Mouse (Mus musculus): ENCODE measurements around the gene Lrrc8d. TPM values are rescaled to one million over a fixed set of nuclear protein-coding genes. Genes with fewer than 3 reads are reported as not detected.

Gene Lrrc8d
- polyA plus RNA-seq, 1 experiment from 2014 or later = 11.6 TPM

- H3K4me2 ChIP-seq (ENCODE audit: low read depth, low read length) = no peak overlapping the region
- H3K9ac ChIP-seq (replicated peaks) = no peak overlapping the region
- H3K4me3 ChIP-seq (ENCODE audit: low read depth, low read length) = no peak overlapping the region
- peaks cover 8% of the 10 kb centered on the region for H3K36me3 ChIP-seq (replicated peaks; ENCODE audit: insufficient read depth, low read length)
- DNase-seq (no peak), ATAC-seq (no peak)
- H3K27ac ChIP-seq (ENCODE audit: low read depth) = no peak overlapping the region
- no peaks in the 10 kb centered on the region for H3K9me3 ChIP-seq (ENCODE audit: low read length)
- WGBS (ENCODE audit: insufficient replicate concordance) = 73% methylated on average over 11 of the region's 11 CpGs
- no peaks in the 10 kb centered on the region for H3K27me3 ChIP-seq (ENCODE audit: insufficient read depth, low read length)
- TF ChIP-seq CTCF (IDR thresholded peaks at IDR 0.05; ENCODE audit: low read depth) = no peak
- TF ChIP-seq EP300 (IDR thresholded peaks at IDR 0.05; ENCODE audit: low read depth) = no peak
- H3K4me1 ChIP-seq (ENCODE audit: insufficient read depth) = no peaks in the 10 kb centered on the region; the same call in 1 of the 2 replicates
Observed at GRCm38 (mm10) chr5:105761848-105762482, 62.2 kb downstream of the Lrrc8d start.

GRCm38 (mm10) chr5:105764369-105764768 is 64.6 kb downstream of the Lrrc8d start:
- Histone ChIP-seq H3K27me3 (ENCODE audit: insufficient read depth, low read length) (no peaks in the 10 kb centered on the region), H3K27ac (ENCODE audit: low read depth) (no peak overlapping the region), H3K9me3 (ENCODE audit: low read length) (no peaks in the 10 kb centered on the region), H3K4me2 (ENCODE audit: low read depth, low read length) (no peak overlapping the region), H3K9ac (replicated peaks) (no peak overlapping the region), H3K36me3 (replicated peaks; ENCODE audit: insufficient read depth, low read length) (peaks cover 8% of the 10 kb centered on the region), H3K4me1 (ENCODE audit: insufficient read depth) (no peaks in the 10 kb centered on the region; the same call in 1 of the 2 replicates), H3K4me3 (ENCODE audit: low read depth, low read length) (no peak overlapping the region)
- WGBS (ENCODE audit: insufficient replicate concordance) = 86% methylated on average over 10 of the region's 10 CpGs
- ATAC-seq = no peak
- no peak for DNase-seq
- no peak for TF ChIP-seq EP300 (IDR thresholded peaks at IDR 0.05; ENCODE audit: low read depth)
- TF ChIP-seq CTCF (IDR thresholded peaks at IDR 0.05; ENCODE audit: low read depth) = no peak

- no peaks in the 10 kb centered on the region for H3K27me3 ChIP-seq (ENCODE audit: insufficient read depth, low read length)
- no peaks in the 10 kb centered on the region; the same call in 1 of the 2 replicates for H3K4me1 ChIP-seq (ENCODE audit: insufficient read depth)
- H3K4me3 ChIP-seq (ENCODE audit: low read depth, low read length) = no peak overlapping the region
- H3K27ac ChIP-seq (ENCODE audit: low read depth) = no peak overlapping the region
- H3K36me3 ChIP-seq (replicated peaks; ENCODE audit: insufficient read depth, low read length) = peaks cover 8% of the 10 kb centered on the region
- TF ChIP-seq EP300 (IDR thresholded peaks at IDR 0.05; ENCODE audit: low read depth) (no peak), CTCF (IDR thresholded peaks at IDR 0.05; ENCODE audit: low read depth) (no peak)
- H3K9ac ChIP-seq (replicated peaks) = no peak overlapping the region
- H3K4me2 ChIP-seq (ENCODE audit: low read depth, low read length) = no peak overlapping the region
- WGBS (ENCODE audit: insufficient replicate concordance) = 72% methylated on average over 4 of the region's 5 CpGs
- no peaks in the 10 kb centered on the region for H3K9me3 ChIP-seq (ENCODE audit: low read length)
- ATAC-seq (no peak), DNase-seq (no peak)
Observed at GRCm38 (mm10) chr5:105765386-105765785, 65.6 kb downstream of the Lrrc8d start.

GRCm38 (mm10) chr5:105776368-105776767 is 76.6 kb downstream of the Lrrc8d start:
- Histone ChIP-seq H3K36me3 (replicated peaks; ENCODE audit: insufficient read depth, low read length) (no peaks in the 10 kb centered on the region), H3K4me2 (ENCODE audit: low read depth, low read length) (no peak overlapping the region), H3K27me3 (ENCODE audit: insufficient read depth, low read length) (no peaks in the 10 kb centered on the region), H3K9ac (replicated peaks) (no peak overlapping the region), H3K4me3 (ENCODE audit: low read depth, low read length) (no peak overlapping the region), H3K4me1 (ENCODE audit: insufficient read depth) (peaks cover 14% of the 10 kb centered on the region), H3K27ac (ENCODE audit: low read depth) (0 out of 2 replicates have a peak overlapping the region, but pooled peaks have one; percentile 86), H3K9me3 (ENCODE audit: low read length) (no peaks in the 10 kb centered on the region)
- TF ChIP-seq EP300 (IDR thresholded peaks at IDR 0.05; ENCODE audit: low read depth) (no peak), CTCF (IDR thresholded peaks at IDR 0.05; ENCODE audit: low read depth) (no peak)
- WGBS (ENCODE audit: insufficient replicate concordance) = 76% methylated on average over 5 of the region's 5 CpGs
- DNase-seq (no peak), ATAC-seq (no peak)

- TF ChIP-seq EP300 (IDR thresholded peaks at IDR 0.05; ENCODE audit: low read depth) (no peak), CTCF (IDR thresholded peaks at IDR 0.05; ENCODE audit: low read depth) (no peak)
- WGBS (ENCODE audit: insufficient replicate concordance) = 56% methylated on average over 12 of the region's 12 CpGs
- 0 out of 2 replicates have a peak overlapping the region, but pooled peaks have one; percentile 17 for H3K4me3 ChIP-seq (ENCODE audit: low read depth, low read length)
- H3K27ac ChIP-seq (ENCODE audit: low read depth) = peak overlapping the region; percentile 86
- peaks cover 14% of the 10 kb centered on the region for H3K4me1 ChIP-seq (ENCODE audit: insufficient read depth)
- no peaks in the 10 kb centered on the region for H3K36me3 ChIP-seq (replicated peaks; ENCODE audit: insufficient read depth, low read length)
- no peak for DNase-seq
- H3K4me2 ChIP-seq (ENCODE audit: low read depth, low read length) = peak overlapping the region; percentile 57
- peak overlapping the region; percentile 41; the same call in 1 of the 2 replicates for H3K9ac ChIP-seq (replicated peaks)
- no peaks in the 10 kb centered on the region for H3K9me3 ChIP-seq (ENCODE audit: low read length)
- H3K27me3 ChIP-seq (ENCODE audit: insufficient read depth, low read length) = no peaks in the 10 kb centered on the region
- peak; percentile 65 for ATAC-seq
Observed at GRCm38 (mm10) chr5:105776978-105777593, 77.3 kb downstream of the Lrrc8d start.

GRCm38 (mm10) chr5:105777645-105778044 is 77.9 kb downstream of the Lrrc8d start:
- Histone ChIP-seq H3K9ac (replicated peaks) (peak overlapping the region; percentile 41; the same call in 1 of the 2 replicates), H3K27ac (ENCODE audit: low read depth) (peak overlapping the region; percentile 86), H3K4me2 (ENCODE audit: low read depth, low read length) (peak overlapping the region; percentile 57), H3K4me3 (ENCODE audit: low read depth, low read length) (0 out of 2 replicates have a peak overlapping the region, but pooled peaks have one; percentile 17), H3K36me3 (replicated peaks; ENCODE audit: insufficient read depth, low read length) (no peaks in the 10 kb centered on the region), H3K4me1 (ENCODE audit: insufficient read depth) (peaks cover 14% of the 10 kb centered on the region), H3K27me3 (ENCODE audit: insufficient read depth, low read length) (no peaks in the 10 kb centered on the region), H3K9me3 (ENCODE audit: low read length) (no peaks in the 10 kb centered on the region)
- DNase-seq (no peak), ATAC-seq (peak; percentile 64)
- TF ChIP-seq CTCF (IDR thresholded peaks at IDR 0.05; ENCODE audit: low read depth) (no peak), EP300 (IDR thresholded peaks at IDR 0.05; ENCODE audit: low read depth) (no peak)
- WGBS (ENCODE audit: insufficient replicate concordance) = 52% methylated on average over 8 of the region's 8 CpGs

Data from liver, postnatal 0 days (tissue).